Mouse (Mus musculus) brain, embryonic 14.5 days (tissue): Measurements from ENCODE around the gene Tmem150b. TPM values are rescaled to one million over a fixed set of nuclear protein-coding genes. Genes with fewer than 3 reads are reported as not detected.
A peak's percentile ranks its signal among the peaks of the same experiment; 100 is the strongest.

Source experiments
- DNase-seq: peaks from one replicate; pipeline ENCODE4 v3.0.0-alpha.2; 2011; ENCODE audit warnings: low read depth
- CTCF ChIP-seq: fragments of 200-500 bp; IDR thresholded peaks from 2 replicates; pipeline ENCODE4 v1.5.1; 2012; ENCODE audit warnings: inconsistent platforms, mild to moderate bottlenecking, moderate library complexity, borderline replicate concordance; ENCODE audit not compliant: insufficient read depth, insufficient read length; ENCODE audit errors: extremely low read depth
- POLR2A ChIP-seq: fragments of 200-500 bp; IDR thresholded peaks from 2 replicates; pipeline ENCODE4 v1.6.1; 2012; ENCODE audit warnings: mild to moderate bottlenecking, inconsistent platforms, borderline replicate concordance; ENCODE audit not compliant: poor library complexity, insufficient read depth, insufficient read length, severe bottlenecking; ENCODE audit errors: extremely low read depth
- polyA plus RNA-seq: library from polyadenylated mRNA; depleted of rRNA; stranded (reverse); fragments of >200 nt; gene quantifications from 2 replicates; pipeline ENCODE4 v1.2.3, GENCODE M21; 2012

The Tmem150b gene
- polyA plus RNA-seq, 1 experiment = 0.05 TPM

- DNase-seq = no peak
- TF ChIP-seq CTCF = no peak
- TF ChIP-seq POLR2A = no peak
Observed at GRCm38 (mm10) chr7:4716955-4717354, 8.1 kb downstream of the Tmem150b start.

- no peak for DNase-seq
- no peak for TF ChIP-seq POLR2A
- TF ChIP-seq CTCF = no peak
Observed at GRCm38 (mm10) chr7:4712594-4712993, 12.5 kb downstream of the Tmem150b start.

- peak; percentile 22 for DNase-seq
- TF ChIP-seq CTCF (peak; percentile 65; the same call in 1 of the 2 replicates), POLR2A (no peak)
Observed at GRCm38 (mm10) chr7:4705098-4705497, 20.0 kb downstream of the Tmem150b start.

DNA sequence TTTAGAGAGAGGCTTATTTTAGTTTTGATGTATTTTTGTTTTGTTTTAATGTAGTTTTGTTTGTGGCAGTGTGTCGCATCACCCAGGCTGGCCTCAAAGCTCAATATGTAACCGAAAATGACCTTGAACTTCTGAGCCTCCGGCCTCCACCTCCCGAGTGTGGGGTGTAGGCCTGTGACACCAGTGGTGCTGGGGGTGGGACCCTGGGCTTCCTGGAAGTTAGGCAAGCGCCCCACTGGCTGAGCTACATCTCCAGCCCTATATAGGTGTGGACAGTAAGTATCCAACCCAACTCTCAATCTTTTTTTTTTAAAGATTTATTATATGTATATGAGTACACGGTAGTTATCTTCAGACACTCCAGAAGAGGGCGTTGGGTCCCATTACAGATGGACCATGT is 21.9 kb downstream of the Tmem150b start:
- no peak for DNase-seq
- TF ChIP-seq POLR2A = no peak
- no peak for TF ChIP-seq CTCF

GRCm38 (mm10) chr7:4702334-4702733 is 22.7 kb downstream of the Tmem150b start:
- no peak for TF ChIP-seq CTCF
- no peak for TF ChIP-seq POLR2A
- DNase-seq = no peak

DNA sequence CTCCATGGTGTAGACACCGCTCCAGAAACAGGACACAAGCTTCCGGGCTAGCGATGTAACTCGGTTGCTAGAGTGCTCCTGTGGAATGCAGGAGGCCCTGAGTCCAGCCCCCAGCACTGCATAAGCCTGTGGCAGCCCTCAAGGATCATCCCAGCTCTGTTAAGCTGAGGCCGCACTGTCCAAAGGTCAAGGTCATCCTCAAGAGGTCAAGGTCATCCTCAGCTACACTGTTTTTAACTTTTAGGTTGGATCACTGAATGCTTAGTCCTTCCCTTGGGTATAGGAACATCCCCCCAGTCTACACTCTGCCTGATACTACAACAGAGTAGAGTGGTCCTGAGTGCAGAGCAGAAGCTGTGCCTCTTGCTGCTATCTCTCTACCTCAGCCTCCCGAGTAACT is 32.0 kb downstream of the Tmem150b start:
- TF ChIP-seq CTCF (no peak), POLR2A (no peak)
- no peak for DNase-seq

DNA sequence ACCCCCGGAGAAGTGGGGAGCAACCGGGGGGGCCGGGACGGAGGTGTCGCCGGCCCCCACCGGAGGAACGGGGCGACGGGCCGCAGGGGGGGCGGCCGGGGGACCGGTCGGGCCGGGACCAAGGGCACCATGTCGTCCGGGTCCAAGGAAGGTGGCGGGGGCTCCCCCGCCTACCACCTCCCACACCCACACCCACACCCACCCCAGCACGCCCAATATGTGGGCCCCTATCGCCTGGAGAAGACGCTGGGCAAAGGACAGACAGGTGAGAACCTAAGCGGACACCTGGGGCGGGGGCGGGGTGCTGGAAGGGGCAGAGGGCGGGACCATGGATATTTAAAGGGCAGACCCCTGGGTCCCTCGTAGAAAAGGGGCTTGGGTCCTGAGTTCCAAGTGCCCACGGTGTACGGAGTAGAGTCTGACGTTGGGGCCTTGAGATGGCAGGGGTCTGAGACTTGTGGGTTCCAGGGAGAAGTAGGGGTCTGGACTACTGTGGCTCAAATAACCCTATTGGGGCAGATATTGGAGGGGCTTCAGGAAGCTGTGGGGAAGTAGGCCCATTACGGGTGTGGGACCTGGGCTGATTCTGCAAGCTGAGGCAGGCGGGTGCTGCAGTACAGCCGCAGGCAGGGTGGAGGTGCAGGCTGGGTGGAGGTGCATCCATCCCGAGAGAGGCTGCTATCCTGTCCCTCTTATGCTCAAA is 33.9 kb downstream of the Tmem150b start:
- DNase-seq = peak; percentile 47
- TF ChIP-seq CTCF (no peak), POLR2A (no peak)

- TF ChIP-seq POLR2A (0 out of 2 replicates have a peak, but pooled peaks have one; percentile 28), CTCF (no peak)
- DNase-seq = peak; percentile 97
Observed at GRCm38 (mm10) chr7:4690387-4690786, 34.7 kb downstream of the Tmem150b start, which contains the start of gene Brsk1. TSS of gene Brsk1 (plus strand) at chr7:4690604.

GRCm38 (mm10) chr7:4684632-4685417 is 40.2 kb downstream of the Tmem150b start, which contains the start of gene Hspbp1:
TSS of gene Hspbp1 (minus strand) at chr7:4685068.
- peak; percentile 98 for DNase-seq
- TF ChIP-seq CTCF (no peak), POLR2A (peak; percentile 5; the same call in 1 of the 2 replicates)

DNA sequence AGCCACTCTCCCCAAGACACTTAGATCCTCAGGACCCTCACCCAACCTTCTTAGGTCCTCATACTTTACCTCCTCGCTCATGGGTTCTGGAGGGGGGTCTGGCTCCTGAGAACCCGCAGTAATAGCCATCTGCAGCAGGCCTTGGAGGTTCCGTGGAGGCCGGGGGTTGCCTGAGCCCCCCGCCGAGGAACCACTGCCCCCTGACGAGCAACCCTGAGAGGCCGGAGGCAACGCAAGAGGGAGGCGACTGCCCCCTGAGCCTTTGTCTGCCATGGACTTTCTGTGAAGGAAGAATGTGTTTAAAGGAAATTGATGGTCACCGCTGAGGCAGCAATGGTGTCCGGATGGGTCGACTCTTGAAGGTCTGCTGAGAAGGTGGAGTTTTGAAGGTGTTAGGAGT is 40.8 kb downstream of the Tmem150b start:
- DNase-seq = no peak
- no peak for TF ChIP-seq CTCF
- no peak for TF ChIP-seq POLR2A

GRCm38 (mm10) chr7:4683307-4683706 is 41.7 kb downstream of the Tmem150b start:
- TF ChIP-seq CTCF (no peak), POLR2A (no peak)
- no peak for DNase-seq

- DNase-seq = no peak
- TF ChIP-seq POLR2A (no peak), CTCF (no peak)
Observed at GRCm38 (mm10) chr7:4675200-4675599, 49.8 kb downstream of the Tmem150b start.

DNA sequence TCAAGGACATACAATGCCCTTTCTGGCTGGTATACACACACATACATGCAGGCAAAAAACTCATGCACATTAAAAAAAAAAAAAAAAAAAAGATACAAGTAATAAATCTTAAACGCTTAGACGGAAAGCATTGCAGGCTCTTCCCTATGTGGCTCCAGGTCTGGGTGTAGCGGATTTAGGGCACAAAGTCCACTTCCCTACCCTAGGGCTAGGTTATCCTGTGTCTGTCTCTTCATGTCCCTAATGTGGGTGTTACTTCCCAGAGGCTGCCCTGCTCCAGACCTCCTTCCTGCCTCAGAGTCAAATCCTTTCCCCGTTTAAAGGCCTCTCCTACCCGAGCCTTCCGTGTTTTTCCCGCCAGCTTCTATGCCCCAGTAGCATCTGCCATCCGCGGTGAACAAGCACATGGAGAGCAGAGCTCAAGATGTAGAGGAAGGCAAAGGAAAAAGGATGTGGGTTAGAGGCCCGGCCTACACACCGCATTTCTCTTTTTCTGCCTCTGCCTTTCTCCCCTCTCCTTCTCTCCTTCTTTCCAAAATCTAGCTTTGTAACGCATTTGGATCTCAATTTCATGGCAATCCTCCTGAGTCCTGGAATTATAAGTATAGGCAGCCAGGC is 50.8 kb downstream of the Tmem150b start:
- no peak for DNase-seq
- TF ChIP-seq CTCF = no peak
- TF ChIP-seq POLR2A = no peak
